Mouse (Mus musculus): ENCODE measurements around the gene Nop56.
A peak's percentile ranks its signal among the peaks of the same experiment; 100 is the strongest.

Gene Nop56

GRCm38 (mm10) chr2:130295331-130296133 lies 21.3 kb downstream of the Nop56 start:
- peak; percentile 62 for DNase-seq (ENCODE audit: low spot score)

GRCm38 (mm10) chr2:130296134-130296745 lies 22.0 kb downstream of the Nop56 start:
- no peak for DNase-seq (ENCODE audit: low spot score)

GRCm38 (mm10) chr2:130297580-130297979 lies 23.4 kb downstream of the Nop56 start:
- DNase-seq (ENCODE audit: low spot score), result no peak

GRCm38 (mm10) chr2:130303014-130303413 lies 28.8 kb downstream of the Nop56 start:
- DNase-seq (ENCODE audit: low spot score), result no peak

GRCm38 (mm10) chr2:130327057-130327456 lies 52.8 kb downstream of the Nop56 start:
- DNase-seq (ENCODE audit: low spot score), result no peak

Data from testis, postnatal 10 days (tissue).